Mouse (Mus musculus) liver, embryonic 14.5 days (tissue): ENCODE data around the gene Rasgrf1.

Experiments used
- CTCF ChIP-seq: IDR thresholded peaks from 2 replicates; pipeline ENCODE4 v1.5.1; 2016; ENCODE audit warnings: antibody characterized with exemption, low read depth, control low read depth
- EP300 ChIP-seq: IDR thresholded peaks from 2 replicates; pipeline ENCODE4 v1.6.1; 2016; ENCODE audit warnings: antibody characterized with exemption, low read depth

GRCm38 (mm10) chr9:89872137-89872536, 37.6 kb upstream of the Rasgrf1 start:
- TF ChIP-seq CTCF (no peak), EP300 (no peak)
